Mouse (Mus musculus): ENCODE measurements around the gene Cnr2. TPM values are rescaled to one million over a fixed set of nuclear protein-coding genes. Genes with fewer than 3 reads are reported as not detected.

Cnr2 gene
- polyA plus RNA-seq, 1 experiment from 2014 or later = 0.28 TPM

DNA sequence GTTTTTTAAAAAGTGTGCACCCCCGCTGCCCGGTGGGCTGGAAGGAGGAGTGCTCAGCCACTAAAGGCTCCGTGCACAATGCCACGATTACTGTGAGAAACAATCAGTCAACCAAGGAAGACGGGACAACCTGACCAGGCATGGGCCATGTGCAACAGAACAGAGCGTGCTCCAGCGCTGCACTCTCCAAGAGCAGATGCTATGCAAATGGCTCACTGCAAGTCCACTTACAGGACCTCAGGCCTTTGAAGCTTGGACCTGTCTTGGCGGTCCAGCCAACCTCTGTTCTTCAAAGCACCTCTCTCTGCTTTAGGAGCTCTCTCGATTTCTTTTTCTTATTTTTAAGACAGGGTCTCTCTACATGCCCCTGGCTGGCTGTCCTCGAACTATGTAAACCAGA lies 14.6 kb upstream of the Cnr2 start:
- Histone ChIP-seq H3K4me3 (replicated peaks) (no peak overlapping the region), H3K9me3 (no peaks in the 10 kb centered on the region), H3K36me3 (no peaks in the 10 kb centered on the region), H3K9ac (no peak overlapping the region), H3K4me2 (replicated peaks) (no peak overlapping the region), H3K27ac (no peak overlapping the region), H3K27me3 (replicated peaks) (no peaks in the 10 kb centered on the region), H3K4me1 (replicated peaks) (peaks cover 15% of the 10 kb centered on the region)
- ATAC-seq = no peak
- 88% methylated on average over 10 of the region's 10 CpGs for WGBS

DNA sequence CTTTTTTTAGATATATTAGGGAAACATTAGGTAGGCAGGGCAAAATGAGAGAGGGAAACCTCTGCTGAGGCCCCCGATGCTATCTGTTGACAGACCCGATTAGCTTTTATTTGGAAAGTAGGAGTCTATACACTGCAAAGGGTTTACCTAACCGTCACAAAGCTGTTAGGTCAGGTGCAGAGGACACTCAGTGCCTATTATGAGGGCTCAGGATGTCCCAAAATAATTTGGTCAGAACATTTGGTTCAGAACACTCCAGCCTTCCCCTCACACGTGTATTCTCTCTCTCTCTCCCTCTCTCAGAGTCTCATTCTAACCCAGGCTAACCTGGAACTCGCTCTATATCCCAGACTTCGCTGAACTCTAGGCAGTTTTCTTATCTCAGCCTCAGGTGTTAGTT lies 13.2 kb upstream of the Cnr2 start:
- no peak overlapping the region for H3K9ac ChIP-seq
- WGBS = 71% methylated on average over 6 of the region's 6 CpGs
- H3K9me3 ChIP-seq = no peaks in the 10 kb centered on the region
- no peak overlapping the region for H3K27ac ChIP-seq
- H3K4me3 ChIP-seq (replicated peaks) = no peak overlapping the region
- peaks cover 3% of the 10 kb centered on the region for H3K4me1 ChIP-seq (replicated peaks)
- H3K4me2 ChIP-seq (replicated peaks) = no peak overlapping the region
- ATAC-seq = no peak
- H3K27me3 ChIP-seq (replicated peaks) = no peaks in the 10 kb centered on the region
- no peaks in the 10 kb centered on the region for H3K36me3 ChIP-seq

DNA sequence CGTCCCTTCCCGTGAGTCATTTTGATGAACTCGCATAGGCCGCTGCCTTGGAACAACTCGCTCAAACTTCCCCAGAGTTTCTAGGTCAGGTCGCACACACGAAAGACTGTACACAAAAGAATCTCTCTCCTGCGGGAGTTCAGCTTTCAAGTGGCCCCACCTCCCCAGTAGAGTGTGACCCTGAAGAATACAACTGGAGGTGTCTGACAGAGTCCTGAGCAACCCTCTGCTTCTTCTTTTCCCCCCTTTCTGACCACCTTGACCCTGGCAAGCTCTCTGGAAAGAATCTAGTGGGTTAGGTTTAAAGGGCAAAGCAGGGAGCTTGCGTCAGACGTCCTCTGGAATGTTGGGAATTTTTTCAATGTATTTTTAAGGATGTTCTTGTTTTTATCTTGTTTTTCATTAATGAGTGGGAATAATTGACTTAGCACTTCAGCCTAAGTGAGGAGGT lies 11.8 kb upstream of the Cnr2 start:
- Histone ChIP-seq H3K4me3 (replicated peaks) (no peak overlapping the region), H3K9me3 (no peaks in the 10 kb centered on the region), H3K36me3 (no peaks in the 10 kb centered on the region), H3K4me2 (replicated peaks) (no peak overlapping the region), H3K27ac (no peak overlapping the region), H3K27me3 (replicated peaks) (no peaks in the 10 kb centered on the region), H3K9ac (no peak overlapping the region), H3K4me1 (replicated peaks) (0 out of 2 replicates have a peak, but pooled peaks cover 2% of the 10 kb centered on the region)
- no peak for ATAC-seq
- WGBS = 36% methylated on average over 10 of the region's 10 CpGs

- H3K4me2 ChIP-seq (replicated peaks) = no peak overlapping the region
- 0 out of 2 replicates have a peak, but pooled peaks cover 2% of the 10 kb centered on the region for H3K4me1 ChIP-seq (replicated peaks)
- H3K27ac ChIP-seq = no peak overlapping the region
- H3K27me3 ChIP-seq (replicated peaks) = no peaks in the 10 kb centered on the region
- no peaks in the 10 kb centered on the region for H3K36me3 ChIP-seq
- no peak overlapping the region for H3K9ac ChIP-seq
- H3K4me3 ChIP-seq (replicated peaks) = no peak overlapping the region
- ATAC-seq = no peak
- no peaks in the 10 kb centered on the region for H3K9me3 ChIP-seq
- 50% methylated on average over 7 of the region's 7 CpGs for WGBS
Observed at GRCm38 (mm10) chr4:135883881-135884516, 11.2 kb upstream of the Cnr2 start.

- Histone ChIP-seq H3K36me3 (no peaks in the 10 kb centered on the region), H3K9me3 (no peaks in the 10 kb centered on the region), H3K9ac (no peak overlapping the region), H3K4me1 (replicated peaks) (0 out of 2 replicates have a peak, but pooled peaks cover 2% of the 10 kb centered on the region), H3K4me3 (replicated peaks) (no peak overlapping the region), H3K27me3 (replicated peaks) (no peaks in the 10 kb centered on the region), H3K4me2 (replicated peaks) (no peak overlapping the region), H3K27ac (no peak overlapping the region)
- WGBS = 63% methylated on average over 6 of the region's 6 CpGs
- ATAC-seq = no peak
Observed at GRCm38 (mm10) chr4:135884531-135884930, 10.7 kb upstream of the Cnr2 start.

- H3K9ac ChIP-seq = no peak overlapping the region
- no peak for ATAC-seq
- H3K9me3 ChIP-seq = no peaks in the 10 kb centered on the region
- no peak overlapping the region for H3K27ac ChIP-seq
- no peaks in the 10 kb centered on the region for H3K36me3 ChIP-seq
- no peaks in the 10 kb centered on the region for H3K27me3 ChIP-seq (replicated peaks)
- no peak overlapping the region for H3K4me2 ChIP-seq (replicated peaks)
- 89% methylated on average over 12 of the region's 12 CpGs for WGBS
- 0 out of 2 replicates have a peak, but pooled peaks cover 2% of the 10 kb centered on the region for H3K4me1 ChIP-seq (replicated peaks)
- no peak overlapping the region for H3K4me3 ChIP-seq (replicated peaks)
Observed at GRCm38 (mm10) chr4:135885676-135886075, 9.5 kb upstream of the Cnr2 start.

GRCm38 (mm10) chr4:135886184-135886583 lies 9.0 kb upstream of the Cnr2 start:
- no peaks in the 10 kb centered on the region for H3K36me3 ChIP-seq
- no peak overlapping the region for H3K4me3 ChIP-seq (replicated peaks)
- H3K27ac ChIP-seq = no peak overlapping the region
- 82% methylated on average over 4 of the region's 4 CpGs for WGBS
- H3K27me3 ChIP-seq (replicated peaks) = no peaks in the 10 kb centered on the region
- ATAC-seq = no peak
- H3K9ac ChIP-seq = no peak overlapping the region
- H3K4me1 ChIP-seq (replicated peaks) = 0 out of 2 replicates have a peak, but pooled peaks cover 2% of the 10 kb centered on the region
- H3K4me2 ChIP-seq (replicated peaks) = no peak overlapping the region
- no peaks in the 10 kb centered on the region for H3K9me3 ChIP-seq

DNA sequence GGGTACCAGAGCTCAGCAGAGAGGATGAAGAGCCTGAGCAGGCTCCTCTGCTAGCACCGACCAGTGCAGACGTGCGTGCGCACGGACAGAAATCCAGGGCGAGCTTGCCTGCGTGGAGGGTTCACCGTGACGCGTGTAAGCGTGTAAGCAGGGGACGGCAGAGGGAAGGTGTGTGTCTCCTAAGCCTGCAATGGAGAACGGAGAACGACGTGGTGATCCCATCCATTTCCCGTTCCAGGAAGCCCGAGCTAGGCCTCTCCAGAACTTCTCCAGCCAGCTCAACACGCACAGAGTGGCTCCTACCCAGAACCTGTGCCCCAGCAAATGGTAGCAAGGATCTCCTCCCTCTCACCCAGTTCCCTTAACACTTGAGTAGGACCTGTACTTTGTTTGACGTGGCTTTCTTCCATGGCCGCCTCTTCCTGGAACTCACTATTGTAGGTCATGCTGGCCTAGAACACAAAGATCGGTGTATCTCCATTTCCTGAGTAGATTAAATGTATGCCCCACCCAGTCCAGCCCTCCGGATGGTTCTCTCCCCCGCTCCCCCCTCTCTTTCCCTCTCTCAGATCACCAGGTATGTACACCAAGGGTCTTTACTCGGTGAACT lies 6.6 kb upstream of the Cnr2 start:
- no peak for ATAC-seq
- no peaks in the 10 kb centered on the region for H3K4me1 ChIP-seq (replicated peaks)

GRCm38 (mm10) chr4:135889146-135889883 lies 5.9 kb upstream of the Cnr2 start:
- ATAC-seq = no peak
- Histone ChIP-seq H3K4me1 (replicated peaks) (no peaks in the 10 kb centered on the region), H3K27ac (no peak overlapping the region), H3K9me3 (no peaks in the 10 kb centered on the region), H3K4me2 (replicated peaks) (no peak overlapping the region), H3K27me3 (replicated peaks) (no peaks in the 10 kb centered on the region), H3K4me3 (replicated peaks) (no peak overlapping the region), H3K9ac (no peak overlapping the region), H3K36me3 (no peaks in the 10 kb centered on the region)
- WGBS = 81% methylated on average over 7 of the region's 7 CpGs

More for the DNA sequence above, 6.6 kb upstream of the Cnr2 start:
- Histone ChIP-seq H3K27ac (no peak overlapping the region), H3K9ac (no peak overlapping the region), H3K4me3 (replicated peaks) (no peak overlapping the region), H3K4me2 (replicated peaks) (no peak overlapping the region), H3K36me3 (no peaks in the 10 kb centered on the region), H3K9me3 (no peaks in the 10 kb centered on the region), H3K27me3 (replicated peaks) (no peaks in the 10 kb centered on the region)
- 87% methylated on average over 24 of the region's 24 CpGs for WGBS

DNA sequence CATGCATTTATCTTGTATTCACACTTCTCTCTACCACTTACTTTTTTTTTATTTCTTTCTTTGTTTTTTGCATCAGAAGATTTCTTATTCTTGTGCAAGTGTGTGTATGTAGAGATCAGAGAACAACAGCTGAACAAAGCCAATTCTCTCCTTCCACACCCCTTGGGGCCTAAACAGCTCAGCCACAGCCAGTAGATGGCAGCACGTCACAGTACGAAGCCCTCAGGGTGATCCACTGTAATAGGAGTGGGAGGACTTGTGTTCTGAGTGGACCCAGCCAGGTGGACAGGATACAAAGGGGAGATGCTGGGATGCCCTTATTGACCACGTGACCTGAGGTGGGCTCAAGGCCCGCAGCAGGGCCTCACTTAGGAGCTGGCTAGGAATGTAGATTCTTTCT lies 5.3 kb upstream of the Cnr2 start:
- H3K4me2 ChIP-seq (replicated peaks) = no peak overlapping the region
- no peak overlapping the region for H3K27ac ChIP-seq
- peak; percentile 86 for ATAC-seq
- 5% methylated on average over 4 of the region's 4 CpGs for WGBS
- no peaks in the 10 kb centered on the region for H3K27me3 ChIP-seq (replicated peaks)
- H3K9me3 ChIP-seq = no peaks in the 10 kb centered on the region
- H3K9ac ChIP-seq = no peak overlapping the region
- no peaks in the 10 kb centered on the region for H3K36me3 ChIP-seq
- H3K4me1 ChIP-seq (replicated peaks) = no peaks in the 10 kb centered on the region
- no peak overlapping the region for H3K4me3 ChIP-seq (replicated peaks)

DNA sequence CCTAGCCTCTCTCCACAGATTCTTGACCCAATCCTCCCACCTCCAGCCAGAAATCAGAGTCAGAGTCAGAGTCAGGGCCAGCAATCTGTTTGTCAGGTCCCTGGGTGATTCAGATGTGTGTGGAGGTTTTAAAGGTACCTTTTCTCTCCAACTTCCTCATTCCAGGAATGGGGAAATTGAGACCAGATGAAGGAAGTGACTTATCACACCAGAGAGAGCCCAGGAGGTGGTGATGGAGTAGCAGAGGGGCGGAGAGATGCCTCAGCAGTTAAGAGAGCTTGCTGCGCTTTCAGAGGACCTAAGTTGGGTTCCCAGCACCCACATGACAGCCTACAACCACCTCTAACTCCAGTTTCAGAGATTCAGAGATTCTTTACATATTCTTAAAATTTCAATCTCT lies 3.7 kb upstream of the Cnr2 start:
- H3K4me3 ChIP-seq (replicated peaks) = no peak overlapping the region
- no peak overlapping the region for H3K9ac ChIP-seq
- H3K4me1 ChIP-seq (replicated peaks) = no peaks in the 10 kb centered on the region
- no peaks in the 10 kb centered on the region for H3K9me3 ChIP-seq
- H3K27me3 ChIP-seq (replicated peaks) = no peaks in the 10 kb centered on the region
- no peak overlapping the region for H3K27ac ChIP-seq
- H3K36me3 ChIP-seq = no peaks in the 10 kb centered on the region
- no peak for ATAC-seq
- WGBS = 91% methylated on average over 2 of the region's 2 CpGs
- no peak overlapping the region for H3K4me2 ChIP-seq (replicated peaks)

DNA sequence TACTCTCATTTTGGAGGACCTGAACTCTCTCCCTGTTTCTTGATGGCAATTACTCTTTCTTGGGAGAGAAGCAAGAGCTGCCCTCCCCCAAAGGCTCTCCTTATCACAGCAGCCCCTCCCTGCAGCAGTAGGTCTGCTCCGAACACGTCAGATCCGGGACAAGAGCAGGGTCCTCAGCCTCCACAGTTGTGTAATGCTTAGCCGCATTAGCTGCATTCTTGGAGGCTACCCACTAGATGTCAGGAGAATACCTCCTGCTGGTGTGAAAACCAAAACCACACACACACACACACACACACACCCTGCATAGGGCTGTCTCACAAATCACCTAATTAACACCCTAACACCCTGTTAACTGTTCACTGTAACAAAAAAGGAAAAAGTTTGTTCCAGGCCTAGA lies 2.3 kb upstream of the Cnr2 start:
- Histone ChIP-seq H3K36me3 (no peaks in the 10 kb centered on the region), H3K4me2 (replicated peaks) (no peak overlapping the region), H3K4me3 (replicated peaks) (no peak overlapping the region), H3K27me3 (replicated peaks) (no peaks in the 10 kb centered on the region), H3K27ac (no peak overlapping the region), H3K4me1 (replicated peaks) (no peaks in the 10 kb centered on the region), H3K9me3 (no peaks in the 10 kb centered on the region), H3K9ac (no peak overlapping the region)
- WGBS = 37% methylated on average over 4 of the region's 4 CpGs
- ATAC-seq = no peak

Data from intestine, embryonic 15.5 days (tissue).